Mouse (Mus musculus): ENCODE data around the gene Mrtfb. TPM values are rescaled to one million over a fixed set of nuclear protein-coding genes. Genes with fewer than 3 reads are reported as not detected.
A peak's percentile ranks its signal among the peaks of the same experiment; 100 is the strongest.

Gene Mrtfb
- polyA plus RNA-seq (2017; shearing (Covaris generic)) = 10 to 100 TPM; 13.7 to 15.7 TPM

DNA sequence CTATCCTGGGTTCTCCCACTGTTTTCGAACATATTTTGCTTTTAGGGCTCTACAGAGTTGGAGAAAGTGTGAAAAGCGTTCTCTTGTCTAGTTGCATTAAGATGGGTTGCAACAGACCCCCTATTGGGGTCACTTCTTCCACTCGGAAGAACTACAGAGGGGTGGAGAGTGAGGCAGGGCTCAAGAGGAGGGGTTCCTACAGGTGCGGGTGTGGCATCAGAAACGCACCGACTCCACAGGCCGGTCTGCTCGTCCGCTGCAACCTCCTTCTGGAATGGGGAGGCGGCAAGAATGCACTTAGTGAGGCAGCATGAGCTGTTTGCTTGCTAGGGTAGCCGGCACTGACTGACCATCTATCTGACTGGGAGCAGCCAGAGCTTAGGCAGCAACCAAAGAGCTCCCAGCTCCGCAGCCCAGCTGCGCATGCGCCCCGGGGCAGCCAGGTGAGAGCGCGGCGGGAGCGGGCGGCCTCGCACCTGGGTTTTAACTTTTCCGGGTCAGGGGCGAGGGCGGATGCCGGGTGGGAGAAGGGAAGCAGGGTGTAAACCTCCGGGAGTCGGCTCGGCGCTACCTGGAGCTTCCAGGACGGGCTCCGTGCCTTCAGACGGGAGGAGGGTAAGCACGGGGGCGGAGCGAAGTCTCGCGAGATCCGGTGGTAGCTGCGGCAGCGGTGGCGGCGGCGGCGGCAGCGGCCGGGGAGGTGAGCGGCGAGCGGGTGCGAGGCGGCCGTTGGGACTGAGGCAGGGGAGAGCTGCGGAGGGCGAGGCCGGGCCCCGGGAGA, at the start of gene Mrtfb:
Mrtfb (plus strand) TSS at position 627 of the 781 bp plus-strand sequence.
- ATAC-seq = peak; percentile 90

DNA sequence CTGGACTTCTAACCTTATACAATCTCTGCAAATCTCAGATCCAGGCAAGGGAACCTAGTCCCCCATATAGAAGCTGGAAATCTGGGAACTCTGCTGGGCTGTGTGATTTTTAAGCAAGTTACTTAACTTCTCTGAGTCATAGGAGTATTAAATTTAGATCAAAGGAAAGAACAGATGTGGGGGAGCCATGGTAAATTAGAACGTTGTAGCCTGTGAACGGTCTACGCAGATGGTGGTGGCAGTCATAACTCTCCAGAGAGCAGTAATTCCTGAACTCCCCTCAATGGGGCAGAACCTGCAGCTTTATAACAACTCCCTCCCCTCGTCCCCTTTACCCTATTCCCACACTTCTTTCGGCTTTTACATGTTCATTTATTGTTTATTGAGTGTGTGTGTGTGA, 48.6 kb upstream of the Mrtfb start:
- no peak for ATAC-seq

DNA sequence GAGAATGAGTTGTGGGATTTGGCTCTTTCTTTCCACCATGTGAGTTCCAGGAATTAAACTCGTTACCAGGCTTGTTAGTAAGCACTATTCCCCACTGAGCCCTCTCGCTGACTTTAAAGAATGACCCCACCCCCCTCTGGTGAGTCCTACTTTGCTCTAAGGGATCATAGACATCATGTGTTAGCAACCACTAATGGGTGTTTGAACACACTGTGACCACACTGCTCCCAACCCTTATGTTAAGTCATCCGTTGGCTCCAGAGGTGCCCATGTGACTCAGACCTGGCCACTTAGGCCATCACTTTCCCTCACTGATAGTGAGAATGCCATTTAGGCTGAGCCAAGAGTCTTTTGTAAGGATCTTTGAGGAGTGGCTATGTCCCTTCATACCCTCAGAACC, 48.2 kb upstream of the Mrtfb start:
- ATAC-seq = no peak

DNA sequence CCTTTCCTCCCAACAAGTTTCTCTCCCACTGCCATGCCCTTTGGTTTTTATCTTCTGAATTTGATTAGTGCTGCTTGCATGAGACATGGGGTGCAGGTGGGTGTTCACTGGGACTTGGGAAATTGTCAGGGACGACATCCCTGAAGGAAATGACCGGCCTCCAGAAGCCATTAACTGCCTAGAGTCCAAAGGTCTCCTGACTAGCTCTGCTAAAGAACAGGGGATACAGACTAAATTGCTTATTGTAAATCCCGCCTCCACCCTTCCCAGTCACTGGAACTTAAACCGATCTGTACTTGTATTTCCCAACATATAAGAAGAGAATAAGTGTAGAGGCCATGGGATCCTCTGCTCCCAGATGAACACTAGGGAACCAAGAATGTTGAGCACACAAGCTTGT, 43.5 kb upstream of the Mrtfb start:
- no peak for ATAC-seq

DNA sequence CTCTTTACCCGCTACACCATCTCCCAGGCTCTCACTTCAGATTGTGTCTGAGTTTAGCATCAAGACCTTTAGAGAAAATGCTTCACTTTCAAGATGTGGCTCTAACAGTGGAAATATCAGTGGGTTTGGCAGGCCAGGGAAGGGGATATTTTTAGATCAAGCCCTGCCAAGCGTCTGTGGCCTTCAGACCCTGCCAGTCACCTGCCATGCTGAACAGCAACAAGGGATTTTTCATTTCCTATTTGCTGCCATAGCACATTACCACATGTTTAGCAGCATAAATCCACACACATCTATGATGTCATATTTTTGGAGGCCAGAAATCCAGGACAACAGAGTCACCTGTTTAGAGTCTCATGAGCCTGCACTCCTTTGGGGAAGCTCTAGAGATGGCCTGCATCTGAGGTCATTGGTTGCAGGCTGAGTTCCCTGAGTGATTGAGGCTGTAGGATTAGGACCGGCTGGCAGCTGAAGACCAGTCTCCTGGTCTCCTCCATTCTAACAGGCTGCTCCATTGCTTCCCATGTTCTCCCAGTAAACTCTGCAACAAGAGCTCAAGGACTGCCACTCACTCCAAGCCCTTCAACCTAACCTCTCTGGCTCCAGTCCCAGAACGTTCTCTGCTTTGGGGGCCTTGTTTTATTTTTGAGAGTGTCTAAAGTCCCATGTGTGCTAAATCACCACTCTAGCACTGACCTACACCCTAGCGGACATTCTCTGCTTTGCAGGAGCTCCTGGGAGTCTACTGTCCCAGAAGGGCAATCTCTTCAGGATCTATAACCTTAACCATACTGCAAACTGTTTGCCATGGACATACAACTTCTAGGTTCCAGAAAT, 39.9 kb upstream of the Mrtfb start:
- ATAC-seq = no peak

DNA sequence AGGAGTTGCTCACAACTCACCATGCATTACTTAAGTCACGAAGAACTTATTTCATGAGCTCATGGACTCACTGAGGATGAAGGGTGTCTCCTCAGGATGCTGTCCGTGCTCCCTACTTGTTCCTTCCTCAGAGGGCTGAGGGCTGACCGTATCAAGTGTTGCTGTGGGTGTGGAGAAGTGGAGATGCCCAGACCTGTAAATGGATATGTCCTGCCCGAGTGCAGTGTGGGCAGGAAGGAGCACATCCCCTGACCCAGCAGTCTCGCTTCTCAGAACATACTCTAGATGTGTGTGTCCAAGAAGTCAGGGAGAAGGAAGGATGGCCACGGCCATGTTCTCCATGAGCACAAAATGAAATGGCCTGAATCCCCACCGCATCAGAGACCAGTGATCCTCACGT, 38.3 kb upstream of the Mrtfb start:
- no peak for ATAC-seq

DNA sequence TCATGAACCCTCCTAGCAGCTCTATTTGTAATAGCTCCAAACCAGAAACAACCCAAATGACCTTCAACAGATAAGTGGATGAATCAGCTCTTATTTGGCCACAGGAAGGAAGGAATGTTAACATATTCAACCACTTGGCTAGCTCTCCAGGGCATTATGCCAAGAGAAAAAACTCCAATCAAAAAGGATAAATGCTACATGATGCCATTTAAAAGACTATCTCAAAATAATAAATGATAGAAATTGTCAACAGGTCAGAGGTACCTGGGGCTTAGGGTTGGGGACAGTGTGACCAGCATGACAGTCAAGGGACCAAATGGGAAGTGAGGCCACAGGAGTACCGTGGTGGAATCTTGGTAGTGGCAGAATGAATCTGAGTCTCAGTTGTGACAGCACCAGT, 34.8 kb upstream of the Mrtfb start:
- ATAC-seq = no peak

DNA sequence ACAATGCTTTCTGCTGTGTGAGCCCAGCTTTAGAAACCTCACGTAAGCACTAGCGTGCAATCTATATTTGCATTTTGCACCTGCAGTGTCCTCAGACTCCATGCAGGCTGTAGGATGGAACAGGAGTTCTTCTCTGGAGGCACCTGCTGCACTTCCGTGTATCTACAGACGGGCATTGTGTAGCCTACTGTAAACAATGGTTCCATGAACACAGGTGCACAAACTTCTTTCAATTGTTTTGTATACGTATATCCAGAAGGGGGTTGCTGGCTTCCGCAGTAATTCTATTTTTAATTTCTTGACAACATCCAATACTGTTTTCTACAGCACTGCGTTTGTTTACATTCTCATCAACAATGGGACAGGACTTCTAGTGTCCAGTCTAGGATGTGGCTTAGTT, 24.2 kb upstream of the Mrtfb start:
- ATAC-seq = no peak

DNA sequence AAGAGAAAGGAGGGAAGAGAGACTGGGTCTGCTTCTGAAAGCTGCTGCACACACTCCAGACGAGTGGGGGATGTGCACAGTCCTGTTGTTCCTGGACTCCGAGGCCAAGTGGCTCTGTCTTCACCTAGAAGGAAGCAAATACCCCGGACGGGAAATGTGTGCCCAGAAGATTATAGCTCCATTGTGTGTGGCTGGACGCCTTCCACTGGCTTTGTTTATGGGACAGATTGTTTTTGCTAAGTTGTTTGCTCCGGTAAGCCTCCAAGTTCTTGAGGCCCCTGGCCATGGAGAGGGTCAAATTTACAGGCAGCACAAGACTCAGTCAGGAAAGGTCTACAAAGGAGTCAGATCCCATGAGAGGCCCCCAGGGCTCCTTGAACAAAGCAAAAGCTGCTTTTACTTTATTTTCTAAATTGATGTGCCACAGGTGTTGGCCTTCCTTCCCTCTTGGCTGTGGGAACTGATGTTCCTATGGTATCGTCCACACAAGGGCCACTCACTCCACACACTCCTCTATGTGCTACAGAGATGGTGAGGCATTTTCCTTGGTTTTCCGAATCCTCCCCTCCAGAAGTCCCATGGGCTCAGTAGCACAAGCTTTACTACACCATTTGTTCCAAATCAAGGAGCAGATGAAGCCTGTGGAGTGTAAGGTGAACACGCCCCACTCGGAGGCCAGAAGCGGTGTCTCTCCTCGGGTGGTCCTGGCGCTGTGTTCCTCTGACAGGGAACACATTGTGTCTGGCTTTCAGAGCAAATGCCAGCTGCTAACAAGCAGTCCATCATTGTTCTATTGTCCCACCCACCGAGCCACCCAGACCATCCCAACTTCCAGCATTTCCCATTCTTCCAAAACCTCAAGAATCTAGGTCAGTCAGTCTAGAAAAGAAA, 23.1 kb upstream of the Mrtfb start:
- ATAC-seq = no peak

DNA sequence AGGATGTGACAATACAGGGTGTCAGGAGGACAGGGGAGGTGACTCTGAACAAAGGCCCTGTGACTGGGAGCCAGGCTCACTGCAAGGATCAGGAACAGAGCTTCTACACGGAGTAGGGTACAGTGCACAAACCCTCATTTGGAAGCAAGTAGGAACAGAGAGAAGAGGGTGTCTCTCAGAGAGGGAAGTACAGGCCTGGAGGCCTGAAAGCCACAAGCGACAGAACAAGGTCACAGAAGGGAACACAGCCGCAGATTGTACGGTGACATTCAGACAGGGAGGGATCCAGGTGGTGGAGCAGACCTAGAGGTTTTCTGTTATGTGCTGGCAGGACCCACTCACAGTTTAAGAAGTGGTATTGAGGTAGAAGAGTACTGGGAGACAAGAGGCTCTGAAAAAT, 17.2 kb upstream of the Mrtfb start:
- no peak for ATAC-seq

DNA sequence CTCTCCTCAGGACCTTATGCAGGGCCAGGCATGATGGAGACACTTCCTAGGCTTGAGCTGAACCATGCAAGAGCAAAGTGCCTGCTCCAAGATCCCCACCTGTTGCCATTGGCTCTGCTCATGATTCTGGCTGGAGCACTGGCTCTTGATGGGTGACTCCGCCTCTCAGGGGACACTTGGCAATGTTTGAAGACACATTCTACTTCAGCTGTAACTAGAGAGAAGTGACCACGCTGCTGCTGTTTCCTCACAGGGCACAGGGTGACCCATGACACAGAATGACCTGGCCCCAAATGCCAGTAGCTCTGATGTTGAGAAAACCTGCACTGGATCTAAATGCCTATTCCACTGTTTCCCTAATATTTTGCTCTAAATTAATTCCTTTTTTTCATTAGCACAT, 16.7 kb upstream of the Mrtfb start:
- no peak for ATAC-seq

DNA sequence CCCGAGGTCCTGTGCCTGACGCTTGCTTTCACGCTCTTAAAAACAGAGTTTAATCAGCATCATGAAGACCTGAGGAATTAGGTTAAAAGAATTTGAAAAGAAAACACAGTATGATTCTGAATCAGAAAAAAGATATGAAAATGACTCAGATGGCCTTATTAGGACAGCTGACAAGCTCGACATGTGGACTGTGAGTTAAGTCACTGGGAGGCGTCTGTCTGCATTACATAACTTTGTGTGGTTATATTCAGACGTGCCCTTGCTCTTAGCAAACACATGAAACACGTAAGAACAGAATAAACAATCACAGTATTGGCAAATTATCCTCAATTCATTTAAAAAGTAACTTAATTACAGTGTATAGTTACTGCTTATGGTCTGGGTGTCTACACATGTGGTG, 16.0 kb upstream of the Mrtfb start:
- no peak for ATAC-seq

DNA sequence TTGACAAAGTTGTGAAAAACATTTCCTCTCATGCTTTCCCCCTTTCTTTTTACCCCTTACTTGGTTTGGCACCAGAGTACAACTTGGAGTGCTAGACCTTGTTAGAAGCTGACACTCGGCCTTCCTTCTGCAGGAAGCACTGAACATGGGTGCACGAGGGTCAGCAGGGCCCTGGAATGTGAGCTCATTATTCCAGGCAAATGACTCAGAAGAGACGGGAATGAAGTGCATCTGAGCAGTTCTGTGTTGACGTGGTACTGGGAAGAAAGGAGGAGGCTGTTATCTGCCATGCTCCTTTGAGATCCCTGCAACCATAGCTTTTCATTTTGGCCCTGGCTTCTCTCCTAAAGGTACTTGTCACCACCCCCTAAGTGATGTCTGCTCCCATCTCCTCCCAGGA, 10.6 kb upstream of the Mrtfb start:
- ATAC-seq = no peak

DNA sequence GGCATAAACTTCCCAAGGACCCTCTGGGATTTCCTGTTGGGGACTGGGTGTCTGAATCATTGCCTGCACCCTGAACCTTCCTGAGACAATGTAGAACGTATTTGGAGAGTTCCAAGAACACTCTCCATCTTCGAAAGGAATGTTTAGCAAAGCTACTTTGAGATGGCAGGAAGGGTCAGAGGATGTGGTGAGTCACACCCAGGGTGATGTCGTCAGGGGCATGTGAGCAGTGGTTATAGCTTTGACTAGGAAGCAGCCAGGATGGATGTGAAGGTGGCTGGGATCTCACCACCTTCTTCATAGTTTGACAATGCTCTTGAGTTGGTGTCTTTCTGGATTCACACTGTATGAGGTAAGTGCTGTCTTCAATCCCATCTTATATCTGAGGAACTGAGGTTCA, 9.4 kb upstream of the Mrtfb start:
- no peak for ATAC-seq

DNA sequence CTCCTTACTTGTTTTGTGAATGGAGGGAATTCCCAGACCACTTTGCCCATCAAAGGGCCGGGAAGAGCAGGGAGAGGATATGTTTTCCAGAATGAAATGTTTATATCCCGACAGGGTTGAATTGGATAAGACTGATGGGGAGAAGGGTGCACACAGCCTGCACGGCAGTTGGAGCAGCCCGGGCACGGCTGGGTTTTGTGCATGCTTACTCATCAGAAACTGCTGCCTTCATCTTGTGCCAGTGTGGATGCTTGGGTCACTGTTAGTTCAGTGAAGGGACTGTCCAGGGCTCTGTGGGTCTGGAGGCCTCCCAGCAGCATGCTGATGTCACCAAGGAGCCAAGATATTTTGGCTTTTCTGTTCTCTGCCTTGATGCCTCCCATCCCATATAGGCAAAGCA, 6.2 kb upstream of the Mrtfb start:
- no peak for ATAC-seq

DNA sequence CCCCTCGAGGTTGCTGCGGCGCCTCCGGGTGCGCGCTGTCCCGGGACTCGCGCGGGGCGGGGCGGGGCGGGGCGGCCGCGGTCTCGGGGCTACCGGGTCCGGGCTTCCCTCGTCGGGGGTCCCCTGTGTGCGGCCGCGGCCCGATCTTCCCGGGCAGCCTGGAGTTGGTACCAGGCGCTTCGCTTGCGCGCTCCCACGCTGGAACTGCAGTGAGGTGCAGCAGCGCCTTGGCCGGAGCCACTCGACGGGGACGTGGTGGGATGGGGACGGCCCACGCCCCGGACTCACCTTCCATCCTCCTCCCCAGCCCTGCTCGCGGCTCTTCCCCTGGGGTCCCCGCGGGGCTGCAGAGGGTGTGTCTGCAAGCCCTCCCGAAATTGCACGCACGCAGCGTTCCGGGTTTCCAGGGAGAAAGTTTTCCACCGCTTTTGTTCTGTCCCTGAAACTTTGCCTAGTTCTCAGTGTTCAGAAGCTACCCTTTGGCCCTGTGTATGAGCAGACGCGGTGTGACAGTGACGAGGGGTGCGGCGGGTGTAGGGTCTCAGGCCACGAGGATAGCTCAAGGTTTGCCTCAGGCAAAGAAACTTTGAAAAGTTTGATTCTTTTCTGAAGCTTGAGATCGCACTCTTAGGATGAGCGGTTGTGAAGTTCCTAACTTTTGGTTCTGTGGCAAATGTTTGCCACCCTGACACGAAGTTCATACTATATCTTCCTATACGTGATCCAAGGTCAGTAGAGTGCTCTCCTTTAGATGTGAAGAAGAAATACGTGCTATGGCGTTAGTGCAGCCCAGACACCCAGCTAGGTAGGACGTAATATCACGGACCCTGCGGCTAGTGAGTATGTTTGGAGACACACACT, 616 bp downstream of the Mrtfb start:
- ATAC-seq = peak; percentile 48

DNA sequence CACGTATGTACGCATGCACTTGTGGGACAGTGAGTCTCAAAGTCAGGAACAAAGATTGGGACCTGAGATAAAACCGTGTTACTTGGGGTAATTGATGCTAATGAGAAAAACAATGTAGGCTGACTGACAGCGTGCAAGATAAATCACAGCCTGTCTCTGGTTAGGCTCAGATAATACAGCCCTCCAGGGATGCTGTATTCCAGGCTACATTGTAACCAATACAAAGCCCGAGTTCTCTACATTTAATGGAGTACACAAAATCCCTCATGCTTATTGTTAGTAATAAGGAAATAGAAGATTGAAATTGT, 1.2 kb downstream of the Mrtfb start:
- ATAC-seq = no peak

DNA sequence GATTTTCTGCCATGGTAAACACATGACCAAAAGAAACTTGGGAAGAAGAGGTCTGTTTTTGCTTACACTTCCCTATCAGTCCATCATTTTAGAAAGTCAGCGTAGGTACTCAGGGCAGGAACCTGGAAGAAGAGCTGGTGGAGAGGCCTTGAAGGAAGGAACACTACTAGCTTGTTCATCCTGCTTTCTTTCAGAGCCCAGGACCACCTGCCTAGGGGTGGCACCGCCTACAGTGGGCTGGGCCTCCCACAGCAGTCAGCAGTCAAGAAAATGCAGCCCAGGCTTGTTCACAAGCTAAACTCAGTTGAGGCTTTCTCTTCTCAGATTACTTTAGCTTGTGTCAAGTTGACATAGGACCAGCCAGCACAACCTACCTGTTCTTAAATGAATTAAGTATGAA, 2.7 kb downstream of the Mrtfb start:
- no peak for ATAC-seq

DNA sequence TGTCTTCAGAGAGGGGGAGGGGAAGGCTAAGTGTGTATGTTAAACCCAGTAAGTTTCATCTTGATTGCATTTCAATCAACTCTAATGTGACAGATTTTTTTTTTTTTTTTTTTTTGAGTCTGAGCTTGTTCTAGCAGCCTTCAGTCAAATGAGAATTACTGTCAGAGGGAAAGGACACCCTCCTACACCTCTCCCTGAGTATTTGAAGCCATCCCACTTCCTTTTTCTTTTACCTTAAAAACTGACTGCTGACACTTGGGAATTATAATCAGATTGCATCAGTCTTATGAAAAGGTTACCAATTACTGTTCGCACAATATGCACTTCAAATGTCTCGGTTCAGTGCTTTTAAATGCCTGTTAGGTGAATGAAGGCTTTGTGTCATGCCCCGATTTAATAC, 10.0 kb downstream of the Mrtfb start:
- ATAC-seq = no peak

DNA sequence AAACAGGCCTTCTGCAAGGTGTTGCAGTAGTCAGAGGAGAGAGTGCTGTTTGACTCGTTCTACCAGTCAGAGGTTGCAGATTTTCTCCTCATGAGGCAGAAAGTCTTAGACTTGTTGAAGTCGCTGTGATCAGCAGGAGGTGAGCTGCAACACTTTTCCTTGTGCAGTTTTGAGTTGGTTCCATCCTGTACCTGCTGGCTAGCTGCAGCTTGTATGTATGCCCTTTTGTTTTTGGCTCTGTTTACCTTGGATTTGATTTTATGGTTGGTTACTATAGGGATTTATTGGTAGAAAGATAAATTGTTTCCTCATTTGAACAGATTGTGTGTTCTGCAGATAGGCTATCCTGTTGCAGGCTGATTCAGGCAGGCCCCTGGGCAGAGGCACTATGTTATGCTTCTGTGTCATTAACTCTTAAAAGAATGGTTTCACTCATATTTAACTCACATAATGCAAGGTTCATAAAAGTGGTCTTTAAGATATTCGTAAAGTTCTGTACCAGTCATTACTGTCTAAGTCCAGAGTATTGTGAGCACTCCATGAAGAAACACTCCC, 11.1 kb downstream of the Mrtfb start:
- ATAC-seq = no peak

DNA sequence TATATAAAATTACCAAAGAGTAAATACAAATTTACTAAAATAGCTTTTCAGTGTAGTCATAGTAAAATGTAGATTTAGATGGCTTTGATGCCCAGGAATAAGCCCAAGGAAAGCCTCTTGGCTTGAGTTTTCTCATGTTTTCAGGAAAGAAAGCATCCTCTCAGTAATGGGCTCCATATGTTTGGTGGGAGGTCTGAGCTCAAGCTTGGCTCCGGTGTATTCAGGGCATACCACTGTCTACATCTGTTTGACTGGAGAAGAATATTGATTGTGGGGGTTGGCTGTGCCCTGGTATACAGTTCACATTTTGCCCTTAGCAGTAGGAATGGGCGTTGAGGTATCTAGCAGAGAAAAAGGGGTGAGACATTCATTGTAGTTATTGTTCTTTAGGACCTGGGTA, 13.1 kb downstream of the Mrtfb start:
- ATAC-seq = no peak

DNA sequence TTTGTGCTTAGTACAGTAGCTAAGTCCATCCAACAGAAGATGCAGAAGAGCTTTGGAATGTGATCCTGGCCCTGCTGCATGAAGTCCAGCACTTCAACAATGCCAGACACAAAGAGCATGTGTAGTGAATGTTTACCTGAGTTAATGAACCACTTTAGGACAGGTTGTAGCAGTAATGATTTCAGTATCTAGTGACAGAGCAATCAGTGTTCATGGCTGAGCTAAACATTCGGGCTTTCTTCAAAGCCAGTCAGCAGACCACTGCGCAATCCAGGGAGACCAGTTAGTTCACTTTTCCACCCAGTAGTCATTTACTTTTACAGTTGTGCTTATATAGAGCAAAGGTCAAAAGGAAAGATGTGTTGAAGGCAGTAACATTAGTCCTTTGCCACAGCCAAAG, 20.0 kb downstream of the Mrtfb start:
- ATAC-seq = no peak

All from CD4-positive, CD25-positive, alpha-beta regulatory T cell, adult 4 months (primary cell).